Mouse (Mus musculus): Measurements from ENCODE around the gene G6pc3.

The G6pc3 gene

GRCm38 (mm10) chr11:102188980-102189379 is 440 bp upstream of the G6pc3 start:
- DNase-seq (ENCODE audit: low spot score) = no peak

GRCm38 (mm10) chr11:102190848-102191247 is 1.4 kb downstream of the G6pc3 start:
- no peak for DNase-seq (ENCODE audit: low spot score)

- DNase-seq (ENCODE audit: low spot score) = no peak
These were observed 4.4 kb downstream of the G6pc3 start for GRCm38 (mm10) chr11:102193657-102194440.

GRCm38 (mm10) chr11:102196018-102196797 is 6.8 kb downstream of the G6pc3 start:
- no peak for DNase-seq (ENCODE audit: low spot score)

GRCm38 (mm10) chr11:102198245-102198644 is 8.8 kb downstream of the G6pc3 start:
- DNase-seq (ENCODE audit: low spot score) = no peak

GRCm38 (mm10) chr11:102199856-102200255 is 10.4 kb downstream of the G6pc3 start:
- no peak for DNase-seq (ENCODE audit: low spot score)

- no peak for DNase-seq (ENCODE audit: low spot score)
These were observed 12.0 kb downstream of the G6pc3 start for GRCm38 (mm10) chr11:102201408-102201821.

- no peak for DNase-seq (ENCODE audit: low spot score)
These were observed 17.1 kb downstream of the G6pc3 start for GRCm38 (mm10) chr11:102206481-102206880.

GRCm38 (mm10) chr11:102207825-102208777 is 18.7 kb downstream of the G6pc3 start:
- no peak for DNase-seq (ENCODE audit: low spot score)

- DNase-seq (ENCODE audit: low spot score) = no peak
These were observed 19.4 kb downstream of the G6pc3 start for GRCm38 (mm10) chr11:102208846-102209245.

- no peak for DNase-seq (ENCODE audit: low spot score)
These were observed 20.3 kb downstream of the G6pc3 start for GRCm38 (mm10) chr11:102209742-102210141.

GRCm38 (mm10) chr11:102210185-102210584 is 20.8 kb downstream of the G6pc3 start:
- DNase-seq (ENCODE audit: low spot score) = no peak

- no peak for DNase-seq (ENCODE audit: low spot score)
These were observed 21.6 kb downstream of the G6pc3 start for GRCm38 (mm10) chr11:102211011-102211410.

GRCm38 (mm10) chr11:102211936-102212341 is 22.5 kb downstream of the G6pc3 start:
- DNase-seq (ENCODE audit: low spot score) = no peak

- no peak for DNase-seq (ENCODE audit: low spot score)
These were observed 25.2 kb downstream of the G6pc3 start for GRCm38 (mm10) chr11:102214430-102215156.

- no peak for DNase-seq (ENCODE audit: low spot score)
These were observed 26.1 kb downstream of the G6pc3 start for GRCm38 (mm10) chr11:102215511-102215910.

GRCm38 (mm10) chr11:102216056-102216885 is 26.9 kb downstream of the G6pc3 start:
- no peak for DNase-seq (ENCODE audit: low spot score)

GRCm38 (mm10) chr11:102216886-102217240 is 27.4 kb downstream of the G6pc3 start:
- DNase-seq (ENCODE audit: low spot score) = no peak

GRCm38 (mm10) chr11:102217396-102217795 is 28.0 kb downstream of the G6pc3 start:
- DNase-seq (ENCODE audit: low spot score) = no peak

GRCm38 (mm10) chr11:102217876-102218430 is 28.5 kb downstream of the G6pc3 start:
- DNase-seq (ENCODE audit: low spot score) = no peak

All from urinary bladder, postnatal 10 days (tissue).